Mouse (Mus musculus) neural tube, embryonic 15.5 days (tissue): ENCODE measurements around the gene Ccdc54. TPM values are rescaled to one million over a fixed set of nuclear protein-coding genes. Genes with fewer than 3 reads are reported as not detected.

Source experiments
- ATAC-seq: fragments of 200-750 bp; cut with Nextera tagmentation; 2 replicates; pipeline ENCODE4 v1.8.0; 2017; ENCODE audit warnings: mild to moderate bottlenecking, moderate TSS enrichment, moderate library complexity; ENCODE audit not compliant: low FRiP score
- H3K27ac ChIP-seq: fragments of 300-500 bp; sonication (generic); replicated peaks from 2 replicates; pipeline ENCODE4 v1.5.1; 2015; ENCODE audit warnings: mild to moderate bottlenecking, inconsistent platforms
- H3K27me3 ChIP-seq: fragments of 300-500 bp; sonication (generic); replicated peaks from 2 replicates; pipeline ENCODE4 v1.6.1; 2015; ENCODE audit warnings: inconsistent platforms
- H3K36me3 ChIP-seq: fragments of 300-500 bp; sonication (generic); 2 replicates; pipeline ENCODE4 v1.6.1; 2015; ENCODE audit warnings: inconsistent platforms
- H3K4me1 ChIP-seq: fragments of 300-500 bp; sonication (generic); 2 replicates; pipeline ENCODE4 v1.6.1; 2015; ENCODE audit warnings: inconsistent platforms
- H3K4me2 ChIP-seq: fragments of 300-500 bp; sonication (generic); 2 replicates; pipeline ENCODE4 v1.6.1; 2015; ENCODE audit warnings: inconsistent platforms, mild to moderate bottlenecking, moderate library complexity
- H3K4me3 ChIP-seq: fragments of 300-500 bp; sonication (generic); replicated peaks from 2 replicates; pipeline ENCODE4 v1.5.1; 2015; ENCODE audit warnings: mild to moderate bottlenecking, inconsistent platforms
- H3K9ac ChIP-seq: fragments of 300-500 bp; sonication (generic); replicated peaks from 2 replicates; pipeline ENCODE4 v1.6.1; 2015; ENCODE audit warnings: mild to moderate bottlenecking, inconsistent platforms
- H3K9me3 ChIP-seq: fragments of 300-500 bp; sonication (generic); replicated peaks from 2 replicates; pipeline ENCODE4 v1.6.1; 2016; ENCODE audit warnings: inconsistent platforms
- WGBS: fragments of 180-500 bp; shearing (Covaris S2); methylation state at CpG from one replicate; pipeline ENCODE4 v1.1.7; 2015; ENCODE audit warnings: mixed read lengths; 5-methylcytosine and 5-hydroxymethylcytosine counted together
- polyA plus RNA-seq: library from polyadenylated mRNA; unstranded; fragments of >200 nt; fragmentation: Nextera tagmentation; extraction: Ambion mirVana; gene quantifications from 2 replicates; pipeline ENCODE4 v1.2.1, GENCODE M21; 2015

Gene Ccdc54
- polyA plus RNA-seq, 1 experiment from 2014 or later, result not detected

- no peak overlapping the region for H3K4me2 ChIP-seq
- H3K4me1 ChIP-seq, result no peaks in the 10 kb centered on the region
- H3K4me3 ChIP-seq, result no peak overlapping the region
- no peak overlapping the region for H3K9ac ChIP-seq
- no peaks in the 10 kb centered on the region for H3K9me3 ChIP-seq
- H3K27ac ChIP-seq, result no peak overlapping the region
- H3K36me3 ChIP-seq, result no peaks in the 10 kb centered on the region
- WGBS, result 91% methylated on average over 11 of the region's 11 CpGs
- ATAC-seq, result no peak
- H3K27me3 ChIP-seq, result no peaks in the 10 kb centered on the region
Measured at GRCm38 (mm10) chr16:50593361-50593760, 2.4 kb upstream of the Ccdc54 start.

- WGBS, result 84% methylated on average over 11 of the region's 11 CpGs
Measured at GRCm38 (mm10) chr16:50589574-50590151, 1.3 kb downstream of the Ccdc54 start.

GRCm38 (mm10) chr16:50588191-50588590 lies 2.8 kb downstream of the Ccdc54 start:
- no peaks in the 10 kb centered on the region for H3K36me3 ChIP-seq
- no peak overlapping the region for H3K4me3 ChIP-seq
- no peak overlapping the region for H3K9ac ChIP-seq
- H3K4me1 ChIP-seq, result no peaks in the 10 kb centered on the region
- 80% methylated on average over 1 of the region's 1 CpGs for WGBS
- ATAC-seq, result no peak
- no peaks in the 10 kb centered on the region for H3K9me3 ChIP-seq
- no peak overlapping the region for H3K27ac ChIP-seq
- no peaks in the 10 kb centered on the region for H3K27me3 ChIP-seq
- H3K4me2 ChIP-seq, result no peak overlapping the region

More at GRCm38 (mm10) chr16:50589574-50590151, 1.3 kb downstream of the Ccdc54 start:
- no peaks in the 10 kb centered on the region for H3K36me3 ChIP-seq
- H3K27me3 ChIP-seq, result no peaks in the 10 kb centered on the region
- H3K27ac ChIP-seq, result no peak overlapping the region
- H3K4me1 ChIP-seq, result no peaks in the 10 kb centered on the region
- H3K4me2 ChIP-seq, result no peak overlapping the region
- H3K4me3 ChIP-seq, result no peak overlapping the region
- ATAC-seq, result no peak
- H3K9ac ChIP-seq, result no peak overlapping the region
- no peaks in the 10 kb centered on the region for H3K9me3 ChIP-seq

- H3K4me1 ChIP-seq, result no peaks in the 10 kb centered on the region
- H3K27ac ChIP-seq, result no peak overlapping the region
- no peak overlapping the region for H3K9ac ChIP-seq
- no peaks in the 10 kb centered on the region for H3K9me3 ChIP-seq
- H3K4me2 ChIP-seq, result no peak overlapping the region
- H3K4me3 ChIP-seq, result no peak overlapping the region
- 90% methylated on average over 7 of the region's 7 CpGs for WGBS
- no peak for ATAC-seq
- no peaks in the 10 kb centered on the region for H3K27me3 ChIP-seq
- H3K36me3 ChIP-seq, result no peaks in the 10 kb centered on the region
Measured at GRCm38 (mm10) chr16:50587139-50587538, 3.8 kb downstream of the Ccdc54 start.

GRCm38 (mm10) chr16:50578361-50578760 lies 12.6 kb downstream of the Ccdc54 start:
- no peak for ATAC-seq
- Histone ChIP-seq H3K27ac (no peak overlapping the region), H3K4me1 (no peaks in the 10 kb centered on the region), H3K9ac (no peak overlapping the region), H3K4me2 (no peak overlapping the region), H3K27me3 (no peaks in the 10 kb centered on the region), H3K9me3 (no peaks in the 10 kb centered on the region), H3K36me3 (no peaks in the 10 kb centered on the region), H3K4me3 (no peak overlapping the region)
- WGBS, result 84% methylated on average over 6 of the region's 6 CpGs

- Histone ChIP-seq H3K36me3 (no peaks in the 10 kb centered on the region), H3K27ac (no peak overlapping the region), H3K4me2 (no peak overlapping the region), H3K4me3 (no peak overlapping the region), H3K4me1 (no peaks in the 10 kb centered on the region), H3K9ac (no peak overlapping the region), H3K27me3 (no peaks in the 10 kb centered on the region), H3K9me3 (no peaks in the 10 kb centered on the region)
- no peak for ATAC-seq
- WGBS, result 71% methylated on average over 13 of the region's 13 CpGs
Measured at GRCm38 (mm10) chr16:50572557-50572956, 18.4 kb downstream of the Ccdc54 start.

GRCm38 (mm10) chr16:50559163-50559771 lies 31.7 kb downstream of the Ccdc54 start:
- no peak for ATAC-seq
- H3K4me1 ChIP-seq, result no peaks in the 10 kb centered on the region
- no peaks in the 10 kb centered on the region for H3K36me3 ChIP-seq
- no peaks in the 10 kb centered on the region for H3K9me3 ChIP-seq
- no peak overlapping the region for H3K4me2 ChIP-seq
- H3K9ac ChIP-seq, result no peak overlapping the region
- no peak overlapping the region for H3K4me3 ChIP-seq
- 83% methylated on average over 6 of the region's 6 CpGs for WGBS
- H3K27ac ChIP-seq, result no peak overlapping the region
- H3K27me3 ChIP-seq, result no peaks in the 10 kb centered on the region

- Histone ChIP-seq H3K27ac (no peak overlapping the region), H3K9ac (no peak overlapping the region), H3K4me3 (no peak overlapping the region), H3K36me3 (no peaks in the 10 kb centered on the region), H3K9me3 (no peaks in the 10 kb centered on the region), H3K4me1 (no peaks in the 10 kb centered on the region), H3K4me2 (no peak overlapping the region), H3K27me3 (no peaks in the 10 kb centered on the region)
- no peak for ATAC-seq
- WGBS, result 78% methylated on average over 2 of the region's 2 CpGs
Measured at GRCm38 (mm10) chr16:50553828-50554227, 37.1 kb downstream of the Ccdc54 start.

GRCm38 (mm10) chr16:50551871-50552528 lies 39.0 kb downstream of the Ccdc54 start:
- Histone ChIP-seq H3K9ac (no peak overlapping the region), H3K9me3 (no peaks in the 10 kb centered on the region), H3K4me1 (no peaks in the 10 kb centered on the region), H3K4me2 (no peak overlapping the region), H3K4me3 (no peak overlapping the region), H3K36me3 (no peaks in the 10 kb centered on the region), H3K27ac (no peak overlapping the region), H3K27me3 (no peaks in the 10 kb centered on the region)
- no peak for ATAC-seq
- 89% methylated on average over 7 of the region's 7 CpGs for WGBS

- ATAC-seq, result no peak
- H3K27ac ChIP-seq, result no peak overlapping the region
- H3K4me2 ChIP-seq, result no peak overlapping the region
- H3K9me3 ChIP-seq, result no peaks in the 10 kb centered on the region
- H3K4me1 ChIP-seq, result no peaks in the 10 kb centered on the region
- H3K27me3 ChIP-seq, result no peaks in the 10 kb centered on the region
- WGBS, result 97% methylated on average over 5 of the region's 5 CpGs
- no peak overlapping the region for H3K9ac ChIP-seq
- H3K4me3 ChIP-seq, result no peak overlapping the region
- no peaks in the 10 kb centered on the region for H3K36me3 ChIP-seq
Measured at GRCm38 (mm10) chr16:50550927-50551326, 40.0 kb downstream of the Ccdc54 start.

GRCm38 (mm10) chr16:50542554-50543333 lies 48.2 kb downstream of the Ccdc54 start:
- H3K9ac ChIP-seq, result no peak overlapping the region
- no peaks in the 10 kb centered on the region for H3K27me3 ChIP-seq
- no peaks in the 10 kb centered on the region for H3K36me3 ChIP-seq
- ATAC-seq, result peak; percentile 84; the same call in 1 of the 2 replicates
- H3K27ac ChIP-seq, result no peak overlapping the region
- H3K4me2 ChIP-seq, result no peak overlapping the region
- H3K4me3 ChIP-seq, result no peak overlapping the region
- 71% methylated on average over 5 of the region's 5 CpGs for WGBS
- no peaks in the 10 kb centered on the region for H3K9me3 ChIP-seq
- H3K4me1 ChIP-seq, result no peaks in the 10 kb centered on the region
